Mouse (Mus musculus): ENCODE results near the gene Irs3.

- TF ChIP-seq POLR2A (IDR thresholded peaks at IDR 0.05; ENCODE audit: control insufficient read depth, low read depth, low read length) (no peak), CTCF (IDR thresholded peaks at IDR 0.05; ENCODE audit: control insufficient read depth, insufficient read depth, insufficient replicate concordance, low read depth, low read length) (no peak)
Observed at GRCm38 (mm10) chr5:137654746-137655145, 9.2 kb upstream of the Irs3 start.

All from testis, adult 2 months (tissue).